Comparison of ENCODE assay signal across 24 mouse cellular contexts in the genomic region with DNA sequence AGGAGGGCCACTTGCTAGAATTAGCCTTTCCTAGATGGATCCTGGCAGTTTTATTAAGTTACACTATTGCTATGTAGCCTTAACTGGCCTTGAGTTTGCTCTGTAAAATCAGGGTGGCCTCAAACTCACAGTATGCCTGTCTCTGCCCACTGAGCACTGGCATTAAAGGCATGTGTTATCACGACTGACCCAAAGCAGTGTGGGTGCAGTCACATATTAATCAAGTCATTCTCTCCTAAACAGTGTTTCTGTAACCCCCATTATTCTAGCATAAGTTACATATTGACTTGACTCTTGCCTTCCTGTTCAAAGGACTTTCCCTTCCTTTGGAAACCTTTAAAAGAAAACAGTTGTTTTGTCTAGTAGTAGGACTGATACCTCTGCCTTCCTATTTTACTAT. TPM values are rescaled to one million over a fixed set of nuclear protein-coding genes. Genes with fewer than 3 reads are reported as not detected.
DNase-seq lines count a peak whose midpoint lies in the region; ATAC-seq and TF ChIP-seq lines count a peak whose summit lies in the region.
"Had no signal": no experiment of that assay in that cellular context is flagged by ENCODE, and none has a peak within 500 bp of the region (broad histone marks: within the 10 kb centered on the region; RNA-seq: fewer than 3 reads in every experiment).

No protein-coding gene starts in this region.

- no peak overlapping the region for H3K4me3 ChIP-seq in kidney, adult 2 months (ENCODE audit: insufficient read depth, low read depth, low read length)
- no peak overlapping the region for H3K4me3 ChIP-seq in kidney, embryonic 16.5 days (ENCODE audit: low read length)
- H3K4me3 ChIP-seq in kidney, embryonic 14.5 days (ENCODE audit: low read length), result no peak overlapping the region
- H3K4me3 ChIP-seq: embryonic facial prominence, embryonic 10.5 days; embryonic facial prominence, embryonic 12.5 days; forebrain, embryonic 13.5 days; forebrain, embryonic 15.5 days had no signal

- no peaks in the 10 kb centered on the region for H3K27me3 ChIP-seq in kidney, adult 2 months (replicated peaks; ENCODE audit: control insufficient read depth, insufficient read depth, low read length)
- no peaks in the 10 kb centered on the region for H3K27me3 ChIP-seq in kidney, embryonic 16.5 days (ENCODE audit: insufficient read depth, low read length)
- H3K27me3 ChIP-seq in kidney, embryonic 14.5 days (ENCODE audit: control insufficient read depth, insufficient read depth, low read length), result no peaks in the 10 kb centered on the region
- H3K27me3 ChIP-seq: CH12.LX; embryonic facial prominence, embryonic 12.5 days; forebrain, embryonic 13.5 days; forebrain, embryonic 15.5 days; Patski had no signal

- TF ChIP-seq POLR2A in kidney, adult 2 months (IDR thresholded peaks at IDR 0.05; ENCODE audit: low read depth, low read length), result no peak

- H3K9me3 ChIP-seq in kidney, embryonic 16.5 days (ENCODE audit: low read length), result no peaks in the 10 kb centered on the region
- no peaks in the 10 kb centered on the region for H3K9me3 ChIP-seq in kidney, embryonic 14.5 days (ENCODE audit: control insufficient read depth, low read length)
- H3K9me3 ChIP-seq: embryonic facial prominence, embryonic 12.5 days; forebrain, embryonic 13.5 days; forebrain, embryonic 15.5 days; G1E had no signal

- ATAC-seq in kidney, embryonic 16.5 days (ENCODE audit: low FRiP score, low TSS enrichment), result peak; percentile 65; the same call in 1 of the 2 replicates
- ATAC-seq in kidney, embryonic 14.5 days (ENCODE audit: low FRiP score, low TSS enrichment), result no peak
- ATAC-seq: activated CD4-positive, CD25-positive, alpha-beta regulatory T cell, adult 4 months; CD4-positive, CD25-positive, alpha-beta regulatory T cell, adult 4 months; forebrain, embryonic 13.5 days; forebrain, embryonic 15.5 days; Patski had no signal

- H3K9ac ChIP-seq in kidney, embryonic 16.5 days (replicated peaks; ENCODE audit: low read length), result no peak overlapping the region
- no peak overlapping the region for H3K9ac ChIP-seq in kidney, embryonic 14.5 days (ENCODE audit: low read depth, low read length)
- H3K9ac ChIP-seq: embryonic facial prominence, embryonic 12.5 days; forebrain, embryonic 13.5 days; forebrain, embryonic 15.5 days had no signal

- WGBS in kidney, adult 2 months, result 17% methylated on average over 1 of the region's 1 CpGs
- WGBS in kidney, embryonic 16.5 days, result 40% methylated on average over 1 of the region's 1 CpGs
- 48% methylated on average over 1 of the region's 1 CpGs for WGBS in kidney, embryonic 14.5 days

- no peaks in the 10 kb centered on the region for H3K36me3 ChIP-seq in kidney, adult 2 months (ENCODE audit: control insufficient read depth, insufficient read depth, low read length)
- no peaks in the 10 kb centered on the region for H3K36me3 ChIP-seq in kidney, embryonic 16.5 days (ENCODE audit: insufficient read depth, low read length)
- no peaks in the 10 kb centered on the region for H3K36me3 ChIP-seq in kidney, embryonic 14.5 days (ENCODE audit: control insufficient read depth, insufficient read depth, low read length)
- H3K36me3 ChIP-seq: embryonic facial prominence, embryonic 10.5 days; embryonic facial prominence, embryonic 12.5 days; forebrain, embryonic 15.5 days; G1E had no signal

- H3K27ac ChIP-seq in kidney, adult 2 months (ENCODE audit: insufficient read depth, low read depth, low read length), result no peak overlapping the region
- no peak overlapping the region for H3K27ac ChIP-seq in kidney, embryonic 16.5 days (ENCODE audit: low read length)
- no peak overlapping the region for H3K27ac ChIP-seq in kidney, embryonic 14.5 days (ENCODE audit: low read depth, low read length)
- H3K27ac ChIP-seq: embryonic facial prominence, embryonic 10.5 days; embryonic facial prominence, embryonic 12.5 days; forebrain, embryonic 13.5 days; forebrain, embryonic 15.5 days had no signal

- DNase-seq in kidney, adult 2 months, result peak; percentile 70
- no peak for DNase-seq in kidney, postnatal 4 days
- DNase-seq in kidney, adult 9 months, result peak; percentile 67
- no peak for DNase-seq in kidney, postnatal 14 days
- DNase-seq: adrenal gland, adult 8-10 months; adrenal gland, postnatal 14 days; adrenal gland, postnatal 36 days; B cell, adult 2 months; cerebellum, adult 11-12 months; cerebellum, adult 2 months; cerebellum, adult 9-10 months; cerebellum, postnatal 10 days; cerebellum, postnatal 25 days had no signal

- peaks cover 5% of the 10 kb centered on the region; the same call in 1 of the 2 replicates for H3K4me1 ChIP-seq in kidney, adult 2 months (ENCODE audit: control insufficient read depth, insufficient read depth, low read length)
- H3K4me1 ChIP-seq in kidney, embryonic 16.5 days (ENCODE audit: insufficient read depth, low read length), result no peaks in the 10 kb centered on the region
- no peaks in the 10 kb centered on the region for H3K4me1 ChIP-seq in kidney, embryonic 14.5 days (ENCODE audit: control insufficient read depth, insufficient read depth, low read length)
- H3K4me1 ChIP-seq: embryonic facial prominence, embryonic 10.5 days; embryonic facial prominence, embryonic 12.5 days; forebrain, embryonic 13.5 days; forebrain, embryonic 15.5 days had no signal

- no peak overlapping the region for H3K4me2 ChIP-seq in kidney, embryonic 16.5 days (replicated peaks; ENCODE audit: low read depth, low read length)
- H3K4me2 ChIP-seq in kidney, embryonic 14.5 days (replicated peaks; ENCODE audit: low read depth, low read length), result no peak overlapping the region
- H3K4me2 ChIP-seq: embryonic facial prominence, embryonic 12.5 days; forebrain, embryonic 13.5 days; forebrain, embryonic 15.5 days had no signal

- TF ChIP-seq CTCF in kidney, adult 2 months (conservative IDR thresholded peaks at IDR 0.05; ENCODE audit: insufficient read depth, insufficient read length, low read depth, low read length), result no peak

RNA-seq across cellular contexts. Expression of gene Gpr150, which starts 14.3 kb away (rescaled TPM):
- 0.39 and 0.41 TPM in 2 replicates for polyA plus RNA-seq in kidney, adult 2 months (2012; rRNA removed)
- 0.49 and 0.56 TPM in 2 replicates for polyA plus RNA-seq in kidney, embryonic 16.5 days (2015; fragmentation: Nextera tagmentation; extraction: Ambion mirVana)
- 0.11 and 0.19 TPM in 2 replicates for polyA plus RNA-seq in kidney, embryonic 14.5 days (2014; fragmentation: Nextera tagmentation; extraction: Ambion mirVana)
- polyA plus RNA-seq: activated CD4-positive, CD25-positive, alpha-beta regulatory T cell, adult 4 months; CD4-positive, CD25-positive, alpha-beta regulatory T cell, adult 4 months; G1E; Patski had no signal

RNA-seq across cellular contexts. Expression of gene Rfesd, which starts 23.9 kb away (rescaled TPM):
- polyA plus RNA-seq in kidney, adult 2 months (2012; rRNA removed), result 5.8 and 7.1 TPM in 2 replicates
- 15.7 and 18.1 TPM in 2 replicates for polyA plus RNA-seq in kidney, embryonic 16.5 days (2015; fragmentation: Nextera tagmentation; extraction: Ambion mirVana)
- polyA plus RNA-seq in kidney, embryonic 14.5 days (2014; fragmentation: Nextera tagmentation; extraction: Ambion mirVana), result 19.8 and 24.4 TPM in 2 replicates

RNA-seq across cellular contexts. Expression of gene Arsk, which starts 56.0 kb away (rescaled TPM):
- 8.6 and 9.0 TPM in 2 replicates for polyA plus RNA-seq in kidney, adult 2 months (2012; rRNA removed)
- polyA plus RNA-seq in kidney, embryonic 16.5 days (2015; fragmentation: Nextera tagmentation; extraction: Ambion mirVana), result 11.0 and 11.1 TPM in 2 replicates
- 8.8 and 10.5 TPM in 2 replicates for polyA plus RNA-seq in kidney, embryonic 14.5 days (2014; fragmentation: Nextera tagmentation; extraction: Ambion mirVana)

RNA-seq across cellular contexts. Expression of gene Ttc37, which starts 56.1 kb away (rescaled TPM):
- polyA plus RNA-seq in kidney, adult 2 months (2012; rRNA removed), result 6.4 and 6.9 TPM in 2 replicates
- 13.8 and 13.9 TPM in 2 replicates for polyA plus RNA-seq in kidney, embryonic 16.5 days (2015; fragmentation: Nextera tagmentation; extraction: Ambion mirVana)
- 12.2 and 21.5 TPM in 2 replicates for polyA plus RNA-seq in kidney, embryonic 14.5 days (2014; fragmentation: Nextera tagmentation; extraction: Ambion mirVana)

Comparison
In these comparisons a context has a peak if more than half of its experiments do, and no peak if none do; other contexts are left out.
1. DNase-seq: peak in kidney, adult 2 months (single experiment) and kidney, adult 9 months (single experiment); none in kidney, postnatal 4 days (0 of 2) and kidney, postnatal 14 days (single experiment).